Mouse (Mus musculus): ENCODE measurements around the gene Ube3c. TPM values are rescaled to one million over a fixed set of nuclear protein-coding genes. Genes with fewer than 3 reads are reported as not detected.
"Not testable (repeated sequence)": the region's sequence is repeated elsewhere in the genome, so short reads cannot be mapped to it uniquely, and the experiment has no call there.

Gene Ube3c
- 33.1 and 36.4 TPM in 2 replicates for polyA plus RNA-seq (2014; fragmentation: Nextera tagmentation; extraction: Ambion mirVana)

DNA sequence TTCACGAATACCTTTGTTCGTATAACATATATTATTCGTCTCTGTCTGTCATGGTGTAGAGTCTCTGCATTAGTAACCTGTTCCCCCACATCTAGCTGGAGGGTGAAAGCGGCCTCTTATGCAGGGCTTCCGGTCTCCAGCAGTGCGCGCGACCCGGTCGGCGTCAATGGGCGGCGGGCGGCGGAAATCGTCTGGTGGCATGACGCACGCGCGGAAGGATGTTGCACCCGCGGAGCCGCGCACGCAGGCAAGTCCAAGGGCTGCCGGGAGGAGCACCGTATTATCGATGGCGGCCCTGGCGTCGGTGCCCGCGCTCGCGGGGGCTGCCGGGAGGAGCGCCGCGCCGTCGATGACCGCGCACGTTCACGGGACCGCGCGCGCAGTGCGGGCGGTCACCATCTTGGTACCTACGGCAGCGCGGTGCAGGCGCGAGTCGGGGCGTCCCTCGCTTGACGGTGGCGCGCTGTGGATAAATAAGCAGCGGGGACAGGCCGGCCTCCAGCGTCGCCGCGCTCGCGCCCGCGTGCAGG, at the start of gene Ube3c:
Gene Ube3c (plus strand): TSS at position 395 of the 530 bp plus-strand sequence.
- peak within 1 kb of the TSS; percentile 79 for H3K9ac ChIP-seq (replicated peaks; ENCODE audit: low read length)
- DNase-seq (ENCODE audit: low spot score) (peak; percentile 98), ATAC-seq (replicated peaks; ENCODE audit: insufficient number of reproducible peaks, low FRiP score, low TSS enrichment, low read depth) (peak; percentile 97)
- peak within 1 kb of the TSS; percentile 86 for H3K27ac ChIP-seq (replicated peaks; ENCODE audit: low read depth, low read length)
- H3K4me1 ChIP-seq (ENCODE audit: control insufficient read depth, insufficient read depth, low read length) = no peaks in the 10 kb centered on the region
- no peaks in the 10 kb centered on the region for H3K36me3 ChIP-seq (replicated peaks; ENCODE audit: control insufficient read depth, insufficient read depth, low read depth, low read length)
- no peaks in the 10 kb centered on the region for H3K27me3 ChIP-seq (ENCODE audit: control insufficient read depth, insufficient read depth, low read length)
- peak within 1 kb of the TSS; percentile 92 for H3K4me2 ChIP-seq (ENCODE audit: low read depth, low read length)
- WGBS = under 1% methylated on average over 64 of the region's 72 CpGs
- H3K4me3 ChIP-seq (ENCODE audit: low read depth, low read length) = peak within 1 kb of the TSS; percentile 78
- H3K9me3 ChIP-seq (replicated peaks; ENCODE audit: control insufficient read depth, low read length) = no peaks in the 10 kb centered on the region

GRCm38 (mm10) chr5:29560111-29560510, 8.9 kb upstream of the Ube3c start:
- Histone ChIP-seq H3K27me3 (ENCODE audit: control insufficient read depth, insufficient read depth, low read length) (no peaks in the 10 kb centered on the region), H3K9me3 (replicated peaks; ENCODE audit: control insufficient read depth, low read length) (no peaks in the 10 kb centered on the region)

DNA sequence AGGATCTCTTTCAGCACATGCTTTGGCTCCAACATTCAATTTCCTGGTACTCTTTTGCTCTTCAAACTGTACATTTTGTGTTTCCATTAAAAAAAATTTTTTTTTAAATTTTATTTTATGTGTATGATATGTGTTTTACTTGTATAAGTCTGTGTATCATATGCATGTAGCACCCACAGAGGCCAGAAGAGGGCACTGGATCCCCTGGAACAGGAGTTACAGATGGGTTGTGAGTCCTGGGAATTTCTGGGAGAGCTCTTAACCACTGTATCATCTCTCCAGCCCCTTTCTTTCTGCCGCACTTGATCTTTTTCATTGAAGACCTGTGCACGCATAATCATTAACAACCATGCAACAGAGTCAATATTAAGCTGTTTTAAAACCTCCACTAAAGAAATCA, 8.4 kb upstream of the Ube3c start:
- Histone ChIP-seq H3K9me3 (replicated peaks; ENCODE audit: control insufficient read depth, low read length) (no peaks in the 10 kb centered on the region), H3K36me3 (replicated peaks; ENCODE audit: control insufficient read depth, insufficient read depth, low read depth, low read length) (no peaks in the 10 kb centered on the region), H3K27me3 (ENCODE audit: control insufficient read depth, insufficient read depth, low read length) (no peaks in the 10 kb centered on the region), H3K4me3 (ENCODE audit: low read depth, low read length) (no peak overlapping the region), H3K9ac (replicated peaks; ENCODE audit: low read length) (no peak overlapping the region), H3K4me1 (ENCODE audit: control insufficient read depth, insufficient read depth, low read length) (no peaks in the 10 kb centered on the region), H3K4me2 (ENCODE audit: low read depth, low read length) (no peak overlapping the region), H3K27ac (replicated peaks; ENCODE audit: low read depth, low read length) (no peak overlapping the region)
- 82% methylated on average over 2 of the region's 2 CpGs for WGBS
- DNase-seq (ENCODE audit: low spot score) (no peak), ATAC-seq (replicated peaks; ENCODE audit: insufficient number of reproducible peaks, low FRiP score, low TSS enrichment, low read depth) (no peak)

More at GRCm38 (mm10) chr5:29560111-29560510, 8.9 kb upstream of the Ube3c start:
- Histone ChIP-seq H3K4me1 (ENCODE audit: control insufficient read depth, insufficient read depth, low read length) (no peaks in the 10 kb centered on the region), H3K27ac (replicated peaks; ENCODE audit: low read depth, low read length) (no peak overlapping the region), H3K9ac (replicated peaks; ENCODE audit: low read length) (no peak overlapping the region), H3K4me3 (ENCODE audit: low read depth, low read length) (no peak overlapping the region), H3K4me2 (ENCODE audit: low read depth, low read length) (no peak overlapping the region), H3K36me3 (replicated peaks; ENCODE audit: control insufficient read depth, insufficient read depth, low read depth, low read length) (no peaks in the 10 kb centered on the region)
- ATAC-seq (replicated peaks; ENCODE audit: insufficient number of reproducible peaks, low FRiP score, low TSS enrichment, low read depth) = no peak
- 83% methylated on average over 5 of the region's 5 CpGs for WGBS
- DNase-seq (ENCODE audit: low spot score) = no peak

DNA sequence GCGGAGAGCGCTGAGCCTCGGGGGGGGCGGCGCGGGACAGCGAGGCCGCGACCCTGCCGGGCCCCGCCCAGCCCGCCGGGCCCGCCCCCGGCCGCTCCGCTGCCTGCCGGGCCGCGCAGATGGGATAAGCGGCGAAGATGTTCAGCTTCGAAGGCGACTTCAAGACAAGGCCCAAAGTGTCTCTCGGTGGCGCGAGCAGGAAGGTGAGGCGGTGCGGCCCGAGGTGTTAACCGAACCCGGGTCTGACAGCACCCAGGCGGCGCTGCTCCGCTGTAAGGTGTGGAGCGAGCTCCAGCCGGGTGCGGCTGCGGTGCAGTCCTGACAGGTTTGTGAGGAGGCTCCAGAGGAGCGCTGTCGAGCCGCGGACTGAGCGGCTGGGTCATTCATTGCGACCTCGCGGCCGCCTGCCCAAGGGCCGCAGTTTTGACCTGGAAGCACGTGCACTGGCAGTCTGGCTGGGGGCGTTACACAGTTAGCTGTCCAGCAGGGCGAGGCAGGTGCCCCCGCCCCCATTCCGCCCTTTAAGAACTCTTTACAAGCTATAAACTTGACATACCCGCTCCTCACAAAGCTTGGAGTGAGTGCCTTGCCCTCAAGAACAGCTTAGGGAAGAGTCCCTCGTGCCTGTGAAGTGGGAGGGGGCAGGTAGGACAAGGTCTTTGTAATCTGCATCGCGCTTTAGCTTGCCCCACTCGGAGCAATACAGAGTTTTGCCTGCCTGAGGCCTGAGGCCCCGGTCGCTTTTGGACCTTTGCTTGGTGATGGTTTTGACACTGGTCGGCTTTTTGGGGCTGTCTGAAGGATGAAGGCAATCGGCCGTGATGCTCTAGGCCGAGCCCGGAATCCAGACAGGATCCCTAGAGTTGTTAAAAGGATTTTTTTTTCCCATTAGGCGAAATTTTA, 587 bp downstream of the Ube3c start:
- H3K27ac ChIP-seq (replicated peaks; ENCODE audit: low read depth, low read length) = peak overlapping the region; percentile 86
- DNase-seq (ENCODE audit: low spot score) (no peak), ATAC-seq (replicated peaks; ENCODE audit: insufficient number of reproducible peaks, low FRiP score, low TSS enrichment, low read depth) (peak; percentile 56)
- H3K27me3 ChIP-seq (ENCODE audit: control insufficient read depth, insufficient read depth, low read length) = no peaks in the 10 kb centered on the region
- no peaks in the 10 kb centered on the region for H3K9me3 ChIP-seq (replicated peaks; ENCODE audit: control insufficient read depth, low read length)
- H3K4me1 ChIP-seq (ENCODE audit: control insufficient read depth, insufficient read depth, low read length) = no peaks in the 10 kb centered on the region
- H3K4me2 ChIP-seq (ENCODE audit: low read depth, low read length) = peak overlapping the region; percentile 92
- peak overlapping the region; percentile 79 for H3K9ac ChIP-seq (replicated peaks; ENCODE audit: low read length)
- no peaks in the 10 kb centered on the region for H3K36me3 ChIP-seq (replicated peaks; ENCODE audit: control insufficient read depth, insufficient read depth, low read depth, low read length)
- WGBS = 3% methylated on average over 59 of the region's 67 CpGs
- peak overlapping the region; percentile 78 for H3K4me3 ChIP-seq (ENCODE audit: low read depth, low read length)

DNA sequence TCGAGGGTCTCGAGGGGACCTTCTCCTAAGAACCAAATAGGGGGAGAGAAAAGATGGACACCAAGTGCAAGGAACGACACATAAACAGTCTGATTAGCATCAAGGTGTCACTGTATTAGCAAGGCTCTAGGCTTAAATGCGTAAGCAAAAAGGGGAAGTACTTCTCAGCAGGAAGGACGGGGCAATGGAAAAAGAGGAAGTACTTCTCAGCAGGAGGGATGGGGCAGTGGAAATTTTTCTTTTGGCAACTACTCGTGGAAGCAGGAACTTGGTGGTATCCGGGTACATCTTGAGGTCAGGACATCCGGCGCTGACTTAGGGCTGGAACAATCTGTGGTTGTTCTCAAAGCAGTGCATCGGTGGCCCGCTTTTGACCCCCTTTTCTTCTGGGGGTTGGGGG, 5.2 kb downstream of the Ube3c start:
- 89% methylated on average over 11 of the region's 11 CpGs for WGBS
- H3K4me3 ChIP-seq (ENCODE audit: low read depth, low read length); H3K27me3 ChIP-seq (ENCODE audit: control insufficient read depth, insufficient read depth, low read length); H3K4me1 ChIP-seq (ENCODE audit: control insufficient read depth, insufficient read depth, low read length); DNase-seq (ENCODE audit: low spot score); H3K36me3 ChIP-seq (replicated peaks; ENCODE audit: control insufficient read depth, insufficient read depth, low read depth, low read length); H3K27ac ChIP-seq (replicated peaks; ENCODE audit: low read depth, low read length); H3K9ac ChIP-seq (replicated peaks; ENCODE audit: low read length); H3K4me2 ChIP-seq (ENCODE audit: low read depth, low read length); H3K9me3 ChIP-seq (replicated peaks; ENCODE audit: control insufficient read depth, low read length); ATAC-seq (replicated peaks; ENCODE audit: insufficient number of reproducible peaks, low FRiP score, low TSS enrichment, low read depth): not testable (repeated sequence)

GRCm38 (mm10) chr5:29575085-29575484, 6.0 kb downstream of the Ube3c start:
- WGBS = 57% methylated on average over 2 of the region's 2 CpGs
- no peak for DNase-seq (ENCODE audit: low spot score)
- no peaks in the 10 kb centered on the region for H3K9me3 ChIP-seq (replicated peaks; ENCODE audit: control insufficient read depth, low read length)

DNA sequence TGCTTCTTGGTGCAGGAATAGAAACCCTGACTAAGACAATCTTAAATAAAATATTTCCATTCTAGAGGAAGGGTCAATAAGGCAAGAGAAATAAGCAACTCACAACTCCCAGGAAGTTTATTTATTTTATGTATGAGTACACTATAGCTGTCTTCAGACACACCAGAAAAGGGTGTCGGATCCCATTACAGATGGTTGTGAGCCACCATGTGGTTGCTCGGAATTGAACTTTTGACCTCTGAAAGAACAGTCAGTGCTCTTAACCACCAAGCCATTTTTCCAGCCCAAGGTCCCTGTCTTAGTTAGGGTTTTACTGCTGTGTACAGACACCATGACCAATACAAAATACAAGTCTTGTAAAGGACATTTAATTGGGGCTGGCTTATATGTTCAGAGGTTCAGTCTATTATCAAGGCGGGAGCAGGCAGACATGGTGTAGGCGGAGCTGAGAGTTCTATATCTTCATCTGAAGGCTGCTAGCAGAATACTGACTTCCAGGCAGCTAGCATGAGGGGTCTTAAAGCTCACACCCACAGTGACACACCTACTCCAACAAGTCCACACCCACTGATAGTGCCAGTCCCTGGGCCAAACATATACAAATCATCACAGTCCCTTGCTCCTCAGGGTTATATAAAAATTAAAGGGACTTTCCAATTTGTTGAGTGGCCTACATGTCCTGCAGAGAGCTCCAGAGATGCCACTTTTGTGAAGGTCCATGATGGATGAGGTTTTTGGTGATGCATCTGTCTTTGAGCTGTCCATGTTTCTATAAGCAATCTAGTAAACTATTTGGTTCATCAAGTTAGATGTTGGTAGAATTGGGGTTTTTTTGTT, 9.0 kb downstream of the Ube3c start:
- Histone ChIP-seq H3K27me3 (ENCODE audit: control insufficient read depth, insufficient read depth, low read length) (no peaks in the 10 kb centered on the region), H3K4me3 (ENCODE audit: low read depth, low read length) (no peak overlapping the region), H3K9ac (replicated peaks; ENCODE audit: low read length) (no peak overlapping the region), H3K36me3 (replicated peaks; ENCODE audit: control insufficient read depth, insufficient read depth, low read depth, low read length) (no peaks in the 10 kb centered on the region), H3K4me1 (ENCODE audit: control insufficient read depth, insufficient read depth, low read length) (no peaks in the 10 kb centered on the region), H3K4me2 (ENCODE audit: low read depth, low read length) (no peak overlapping the region), H3K27ac (replicated peaks; ENCODE audit: low read depth, low read length) (no peak overlapping the region), H3K9me3 (replicated peaks; ENCODE audit: control insufficient read depth, low read length) (no peaks in the 10 kb centered on the region)
- DNase-seq (ENCODE audit: low spot score) (no peak), ATAC-seq (replicated peaks; ENCODE audit: insufficient number of reproducible peaks, low FRiP score, low TSS enrichment, low read depth) (no peak)
- 90% methylated on average over 4 of the region's 4 CpGs for WGBS

More at GRCm38 (mm10) chr5:29575085-29575484, 6.0 kb downstream of the Ube3c start:
- Histone ChIP-seq H3K4me2 (ENCODE audit: low read depth, low read length) (no peak overlapping the region), H3K9ac (replicated peaks; ENCODE audit: low read length) (no peak overlapping the region), H3K27me3 (ENCODE audit: control insufficient read depth, insufficient read depth, low read length) (no peaks in the 10 kb centered on the region), H3K36me3 (replicated peaks; ENCODE audit: control insufficient read depth, insufficient read depth, low read depth, low read length) (no peaks in the 10 kb centered on the region), H3K4me1 (ENCODE audit: control insufficient read depth, insufficient read depth, low read length) (no peaks in the 10 kb centered on the region), H3K27ac (replicated peaks; ENCODE audit: low read depth, low read length) (no peak overlapping the region), H3K4me3 (ENCODE audit: low read depth, low read length) (no peak overlapping the region)
- ATAC-seq (replicated peaks; ENCODE audit: insufficient number of reproducible peaks, low FRiP score, low TSS enrichment, low read depth) = no peak

Measured in embryonic facial prominence, embryonic 11.5 days (tissue).